Mouse (Mus musculus): ENCODE measurements around the gene Ahsg.

GRCm38 (mm10) chr16:22896618-22897017, 5.5 kb downstream of the Ahsg start:
- no peak for TF ChIP-seq CTCF (IDR thresholded peaks at IDR 0.05)
- TF ChIP-seq POLR2A (IDR thresholded peaks at IDR 0.05; ENCODE audit: insufficient read depth, low read depth, low read length) = no peak
